Mouse (Mus musculus): ENCODE results near the gene Spata20.

GRCm38 (mm10) chr11:94449886-94450285 is 36.1 kb downstream of the Spata20 start:
- TF ChIP-seq GATA1 (IDR thresholded peaks at IDR 0.05; ENCODE audit: borderline replicate concordance, low read length) (no peak), FLI1 (IDR thresholded peaks at IDR 0.05; ENCODE audit: low read length) (no peak)

All from megakaryocyte, embryonic 14.5 days (primary cell).